Mouse (Mus musculus): ENCODE measurements around the gene Ifngr1. TPM values are rescaled to one million over a fixed set of nuclear protein-coding genes. Genes with fewer than 3 reads are reported as not detected.
"Not testable (repeated sequence)": the region's sequence is repeated elsewhere in the genome, so short reads cannot be mapped to it uniquely, and the experiment has no call there.

The Ifngr1 gene
- total RNA-seq, 2 experiments from 2014 or later = 19.5 to 20.6 TPM

DNA sequence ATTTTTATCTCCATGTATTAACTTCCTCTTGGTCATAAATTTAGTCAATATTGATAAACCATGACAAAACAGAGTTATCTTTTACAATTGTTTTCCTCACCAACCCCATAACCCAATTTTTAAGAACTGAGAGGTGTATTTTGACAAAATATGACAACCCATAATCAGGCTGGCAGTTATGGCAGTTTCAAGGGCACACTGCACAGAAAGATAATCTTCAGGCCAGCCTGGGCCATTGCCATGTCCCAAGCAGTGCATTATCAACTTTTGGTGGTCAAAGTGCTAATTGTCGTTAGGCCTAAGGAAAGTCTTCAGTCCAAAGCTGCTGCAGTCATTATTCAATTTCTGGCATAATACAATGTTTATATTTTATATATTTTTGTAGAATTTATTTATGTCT lies 6.9 kb upstream of the Ifngr1 start:
- intact Hi-C loops (cut with DNase I) = no loop called here
- no peak for DNase-seq (ENCODE audit: low spot score in 2 of 2)

GRCm38 (mm10) chr10:19585860-19586259 lies 5.9 kb upstream of the Ifngr1 start:
- DNase-seq (ENCODE audit: low spot score in 2 of 2) = no peak
- intact Hi-C loops (cut with DNase I) = no loop called here

DNA sequence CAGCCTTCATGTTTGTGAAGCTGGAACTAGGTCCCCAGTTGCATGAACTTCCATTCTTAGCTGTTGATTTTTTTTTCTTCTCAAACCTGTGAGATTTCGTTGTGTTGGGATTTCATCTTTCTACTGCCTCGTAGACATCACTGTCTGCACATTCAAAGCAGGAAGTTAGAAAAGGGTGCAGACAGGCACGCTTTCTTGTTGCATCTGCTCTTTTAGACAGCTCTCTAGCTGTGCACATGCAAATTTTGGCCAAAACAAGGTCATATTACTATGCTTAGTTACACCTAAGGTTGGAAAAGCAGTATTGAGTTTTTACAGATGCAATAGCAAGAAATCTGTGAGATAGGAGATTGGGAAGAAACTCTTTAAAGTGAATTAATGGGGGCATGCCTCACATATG lies 4.5 kb upstream of the Ifngr1 start:
- DNase-seq (ENCODE audit: low spot score in 2 of 2) = no peak
- intact Hi-C loops (cut with DNase I) = no loop called here

DNA sequence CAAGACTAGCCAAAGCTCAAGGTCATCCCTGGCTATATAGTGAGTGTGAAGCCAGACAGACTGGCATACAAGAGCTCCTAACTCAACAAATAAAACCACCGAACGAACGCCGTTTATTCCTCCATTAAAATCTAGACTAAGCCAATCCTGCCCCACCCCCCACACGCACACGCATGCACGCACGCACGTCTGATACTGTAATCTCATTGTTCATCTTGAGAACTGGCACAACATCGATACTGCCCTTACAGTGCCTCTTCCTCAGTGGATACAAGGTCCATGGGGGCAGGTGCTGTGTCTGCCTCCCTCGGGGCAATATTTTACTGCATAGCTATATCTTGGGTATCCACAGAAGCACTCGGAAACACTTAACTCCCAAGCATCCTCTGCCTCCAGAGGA lies 2.1 kb upstream of the Ifngr1 start:
- intact Hi-C loops (cut with DNase I) = no loop called here
- no peak for DNase-seq (ENCODE audit: low spot score in 2 of 2)

DNA sequence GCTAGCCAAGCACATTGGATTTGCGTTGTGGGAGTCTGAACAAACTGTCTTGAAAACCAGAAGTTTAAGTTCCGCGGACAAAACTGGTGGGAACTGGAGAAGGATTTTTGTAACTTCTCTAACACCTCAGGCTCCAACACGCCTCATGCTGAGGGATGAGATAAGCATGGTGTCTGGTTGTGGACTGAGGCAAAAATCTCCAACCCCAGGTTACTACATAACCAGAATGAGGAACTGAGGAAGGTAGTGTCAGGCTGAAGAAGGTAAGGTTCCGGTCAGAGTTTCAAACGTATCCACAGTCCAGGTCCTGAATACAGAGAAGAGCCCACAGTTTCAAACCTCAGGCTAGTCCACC lies 486 bp upstream of the Ifngr1 start:
- no peak for DNase-seq (ENCODE audit: low spot score in 2 of 2)
- intact Hi-C loops (cut with DNase I) = no loop called here

DNA sequence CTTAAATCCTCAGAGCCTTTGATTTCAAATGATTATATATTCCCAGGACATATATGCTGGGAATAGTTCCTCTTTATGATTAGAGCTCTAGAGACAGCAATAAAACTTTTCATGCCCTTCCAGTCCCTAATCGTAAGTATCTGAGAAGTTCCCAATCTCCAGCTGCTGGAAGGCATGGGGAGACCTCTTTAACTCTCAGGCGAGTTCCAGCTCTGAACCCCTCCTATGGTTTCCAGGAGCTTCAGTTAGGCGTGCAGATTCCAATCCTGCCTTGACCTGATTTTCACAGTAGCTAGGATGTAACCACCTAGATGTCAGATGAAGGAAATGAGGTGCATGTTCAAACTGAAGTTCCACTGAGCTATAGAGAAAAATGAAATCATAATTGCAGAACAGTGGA lies 807 bp downstream of the Ifngr1 start:
- intact Hi-C loops (cut with DNase I) = no loop called here
- DNase-seq (ENCODE audit: low spot score in 2 of 2) = no peak

DNA sequence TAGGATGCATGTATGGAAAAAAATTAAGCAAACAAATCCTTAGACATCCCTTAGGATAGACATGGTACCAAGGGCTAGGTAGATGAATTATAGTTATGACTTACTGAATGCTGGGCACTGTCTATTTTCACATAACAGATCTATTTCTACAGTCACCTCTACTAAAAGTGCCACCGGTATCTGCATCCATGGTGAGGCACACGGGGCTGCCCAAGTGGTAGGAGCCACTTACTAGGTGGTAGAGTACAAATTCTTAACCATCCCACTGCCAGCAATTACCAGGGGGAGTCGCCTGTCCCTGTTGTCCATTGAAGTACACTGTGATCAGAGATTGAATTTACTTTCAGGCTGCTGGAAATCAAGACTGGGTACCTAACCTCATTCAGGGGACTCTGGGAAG lies 1.5 kb downstream of the Ifngr1 start:
- intact Hi-C loops (cut with DNase I) = no loop called here
- DNase-seq (ENCODE audit: low spot score in 2 of 2) = no peak

DNA sequence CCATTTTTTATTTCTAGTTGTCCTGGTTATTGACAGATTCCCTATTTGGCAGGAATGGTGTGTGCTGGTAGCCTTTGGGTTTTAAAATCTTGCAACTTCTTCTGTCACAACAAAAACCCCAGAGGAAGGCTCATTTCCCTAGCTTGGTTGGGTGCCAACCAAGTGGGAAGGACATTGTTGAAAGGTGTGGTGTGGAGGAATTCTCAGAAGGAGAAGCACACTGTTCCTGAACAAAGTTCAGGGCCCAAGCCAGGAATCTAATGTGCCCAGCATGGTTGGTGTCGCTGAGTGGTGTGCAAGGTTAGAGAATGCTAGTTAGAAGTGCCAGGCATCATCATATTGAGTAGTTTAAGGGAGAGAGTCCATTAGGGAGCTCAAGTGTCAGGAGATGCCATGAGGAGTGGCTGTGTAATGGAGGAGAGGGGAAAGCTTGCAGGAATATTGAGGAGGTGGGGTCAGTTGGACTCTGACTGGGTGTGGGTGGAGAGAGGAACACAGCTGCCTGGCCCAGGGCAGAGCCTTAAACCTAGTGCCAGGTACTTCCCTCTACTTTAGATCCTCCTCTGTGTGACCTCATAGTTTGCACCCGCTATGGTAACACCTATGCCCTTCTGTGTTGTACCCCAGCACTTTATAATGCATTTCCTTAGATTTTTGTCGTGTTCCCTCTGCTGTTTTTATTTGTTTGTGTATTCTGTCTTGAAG lies 2.6 kb downstream of the Ifngr1 start:
- no peak for DNase-seq (ENCODE audit: low spot score in 2 of 2)
- intact Hi-C loops (cut with DNase I) = no loop called here

DNA sequence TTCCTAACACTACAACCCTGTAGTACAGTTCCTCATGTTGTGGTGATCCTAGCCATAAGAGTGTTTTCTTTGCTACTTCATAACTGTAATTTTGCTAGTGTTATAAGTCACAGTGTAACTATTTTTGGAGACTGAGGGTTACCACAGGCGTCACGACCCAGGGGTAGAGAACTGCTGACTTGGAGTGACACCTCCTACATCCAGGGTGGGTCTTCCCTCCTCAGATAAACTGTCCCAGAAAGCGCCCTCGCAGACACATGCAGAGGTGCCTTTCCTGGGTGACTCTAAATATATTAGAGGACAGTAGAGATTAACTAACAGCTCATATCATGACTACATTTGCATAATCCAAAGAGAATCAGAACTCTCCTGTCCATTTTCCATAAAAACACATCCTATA lies 5.1 kb downstream of the Ifngr1 start:
- intact Hi-C loops (cut with DNase I) = no loop called here
- no peak for DNase-seq (ENCODE audit: low spot score in 2 of 2)

DNA sequence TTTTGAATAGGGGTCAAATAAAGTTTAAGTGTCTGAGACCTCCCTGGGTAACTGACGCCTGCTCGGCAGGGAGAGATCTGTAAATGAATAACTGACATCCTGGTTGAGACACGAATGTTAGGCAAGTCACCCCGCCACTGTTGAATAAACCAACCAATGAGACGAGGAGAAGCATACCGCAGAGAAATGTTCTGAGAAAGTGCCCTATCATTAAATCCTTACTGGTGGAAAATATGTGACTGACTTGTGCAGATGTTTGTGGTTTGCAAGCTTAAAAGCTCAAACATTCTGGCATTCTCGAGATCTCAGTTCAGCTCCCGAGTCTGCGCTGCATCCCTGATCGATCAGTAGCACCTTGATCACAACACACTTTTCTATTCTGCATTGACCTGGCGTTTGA lies 6.3 kb downstream of the Ifngr1 start:
- DNase-seq (ENCODE audit: low spot score in 2 of 2) = no peak
- intact Hi-C loops (cut with DNase I) = no loop called here

- no peak for DNase-seq (ENCODE audit: low spot score in 2 of 2)
- intact Hi-C loops (cut with DNase I) = no loop called here
Measured at GRCm38 (mm10) chr10:19599331-19600092, 7.8 kb downstream of the Ifngr1 start.

DNA sequence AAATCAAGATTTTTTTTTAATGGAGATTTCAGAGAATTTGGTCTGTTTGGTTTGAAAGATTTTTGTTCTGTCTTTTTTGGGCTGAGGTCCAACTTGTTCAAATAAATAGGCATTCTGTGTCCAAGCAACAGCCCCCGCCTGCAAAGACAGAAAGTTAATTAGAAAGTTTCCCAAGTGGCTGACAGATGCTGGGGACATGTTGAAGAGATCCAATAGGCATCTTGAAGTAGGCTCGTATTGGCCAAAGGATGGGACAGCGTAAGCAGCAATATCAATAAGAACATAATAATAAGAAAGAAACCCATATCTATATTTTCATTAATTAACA lies 8.3 kb downstream of the Ifngr1 start:
- intact Hi-C loops (cut with DNase I) = no loop called here
- DNase-seq (ENCODE audit: low spot score in 2 of 2) = no peak

DNA sequence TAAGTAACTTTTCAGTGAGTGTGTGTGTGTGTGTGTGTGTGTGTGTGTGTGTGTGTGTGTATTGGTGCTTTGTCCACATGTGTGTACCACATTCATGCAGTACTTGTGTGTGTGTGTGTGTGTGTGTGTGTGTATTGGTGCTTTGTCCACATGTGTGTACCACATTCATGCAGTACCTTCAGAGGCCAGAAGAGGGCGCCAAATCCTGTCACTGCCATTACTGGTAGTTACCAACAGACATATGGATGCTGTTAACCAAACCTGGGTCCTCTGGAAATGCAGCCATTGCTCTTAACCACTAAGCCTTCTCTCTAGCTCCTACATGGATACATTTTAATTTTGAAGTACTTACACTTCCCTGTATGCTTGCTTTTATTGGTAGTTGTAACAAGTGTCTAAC lies 9.8 kb downstream of the Ifngr1 start:
- DNase-seq (ENCODE audit: low spot score in 2 of 2); intact Hi-C loops (cut with DNase I): not testable (repeated sequence)

DNA sequence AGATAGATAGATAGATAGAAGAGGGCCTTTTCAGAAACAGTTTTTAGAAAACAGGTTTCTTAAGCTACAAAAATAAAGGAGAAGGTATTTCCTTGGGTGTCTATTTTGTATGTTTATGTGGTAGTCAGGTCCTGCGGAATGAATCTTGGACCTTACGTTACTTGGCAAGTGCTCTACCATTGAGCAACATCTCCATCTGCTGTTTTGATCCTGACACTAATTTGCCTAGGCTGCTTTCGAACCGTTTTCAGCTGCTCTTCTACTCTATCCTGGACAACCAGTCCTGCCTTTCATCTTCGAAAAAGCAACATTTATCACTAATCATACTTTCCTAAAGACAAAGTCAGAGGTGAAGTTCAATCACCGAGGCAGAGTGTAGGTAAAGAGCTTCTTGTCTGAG lies 11.5 kb downstream of the Ifngr1 start:
- no peak for DNase-seq (ENCODE audit: low spot score in 2 of 2)
- intact Hi-C loops (cut with DNase I) = no loop called here

- no peak for DNase-seq (ENCODE audit: low spot score in 2 of 2)
- intact Hi-C loops (cut with DNase I) = no loop called here
Measured at GRCm38 (mm10) chr10:19609125-19609524, 17.4 kb downstream of the Ifngr1 start.

GRCm38 (mm10) chr10:19611616-19612015 lies 19.9 kb downstream of the Ifngr1 start:
- intact Hi-C loops (cut with DNase I) = no loop called here

GRCm38 (mm10) chr10:19613111-19613753 lies 21.5 kb downstream of the Ifngr1 start:
- intact Hi-C loops (cut with DNase I) = no loop called here
- no peak for DNase-seq (ENCODE audit: low spot score in 2 of 2)

More at GRCm38 (mm10) chr10:19611616-19612015, 19.9 kb downstream of the Ifngr1 start:
- no peak for DNase-seq (ENCODE audit: low spot score in 2 of 2)

GRCm38 (mm10) chr10:19619736-19620135 lies 28.0 kb downstream of the Ifngr1 start:
- no peak for DNase-seq (ENCODE audit: low spot score in 2 of 2)
- intact Hi-C loops (cut with DNase I) = no loop called here

DNA sequence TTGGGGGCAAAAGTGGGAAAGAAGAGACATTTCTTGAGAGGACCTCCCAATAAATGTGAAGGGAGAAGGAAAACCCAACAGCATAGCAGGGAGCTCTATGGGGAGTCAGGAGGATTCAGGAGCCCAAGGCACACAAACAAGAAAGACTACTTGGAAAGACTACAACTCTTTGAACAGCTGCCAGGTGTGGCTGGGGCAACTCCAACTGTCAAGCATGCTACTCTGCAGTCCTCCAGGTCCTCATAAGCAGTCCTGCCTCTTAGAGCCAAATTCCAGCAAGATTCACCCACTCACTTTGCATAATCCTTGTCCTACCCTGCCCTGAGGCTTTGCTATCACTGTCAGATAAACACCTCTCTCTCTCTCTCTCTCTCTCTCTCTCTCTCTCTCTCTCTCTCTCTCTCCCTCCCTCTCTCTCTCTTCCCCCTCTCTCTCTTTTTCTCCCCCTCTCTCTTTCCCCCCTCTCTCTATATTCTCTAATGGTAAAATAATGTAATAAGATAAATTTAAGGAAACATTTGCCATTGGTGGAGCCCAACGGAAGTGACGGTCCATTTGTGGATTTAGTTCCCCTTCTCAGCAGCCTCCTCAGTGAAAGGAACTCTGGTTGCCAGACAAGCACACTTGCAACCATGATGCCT lies 29.8 kb downstream of the Ifngr1 start, which contains the start of gene Il22ra2:
Gene Il22ra2, plus strand, starts transcription at position 591 of the 641 bp plus-strand sequence.
- intact Hi-C loops (cut with DNase I) = no loop called here
- DNase-seq (ENCODE audit: low spot score in 2 of 2) = no peak

DNA sequence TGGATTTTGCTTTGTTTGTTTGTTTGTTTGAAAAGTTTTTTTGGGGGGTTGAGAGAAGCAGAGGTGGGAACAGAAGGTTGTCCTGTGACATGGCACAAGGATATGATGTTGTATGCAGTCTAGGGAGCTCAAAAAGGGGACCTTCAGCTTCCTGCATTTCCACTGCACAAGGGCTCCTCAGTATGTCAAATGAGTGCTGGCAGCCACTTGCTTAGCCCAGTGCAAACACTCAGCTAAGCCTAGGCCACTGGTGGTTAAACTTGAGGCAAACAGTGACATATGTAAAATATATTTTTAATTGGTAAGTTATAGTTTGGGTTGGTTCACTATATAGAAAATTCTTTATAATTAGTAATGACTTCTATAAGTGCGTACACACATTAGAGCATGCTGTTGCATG lies 32.9 kb downstream of the Ifngr1 start:
- DNase-seq (ENCODE audit: low spot score in 2 of 2) = no peak
- intact Hi-C loops (cut with DNase I) = no loop called here

DNA sequence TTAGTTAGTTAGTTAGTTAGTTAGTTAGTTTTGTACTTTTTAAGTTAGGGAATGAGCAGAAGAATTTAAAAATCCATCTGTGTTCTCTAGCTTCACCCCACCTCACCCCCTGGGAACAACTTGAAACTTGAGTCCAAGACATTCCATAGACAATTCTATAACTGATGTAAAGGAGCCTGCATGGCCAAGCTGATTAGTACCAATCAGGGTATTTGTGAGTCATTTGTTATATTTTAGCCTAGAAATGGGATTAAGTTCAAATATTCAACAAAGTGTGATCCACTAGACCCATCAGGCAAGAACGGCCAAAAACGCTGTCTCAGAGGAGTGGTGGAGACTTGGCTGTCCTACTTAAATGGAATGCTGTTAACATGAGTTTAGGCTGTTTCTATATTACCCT lies 35.6 kb downstream of the Ifngr1 start:
- intact Hi-C loops (cut with DNase I) = no loop called here
- no peak for DNase-seq (ENCODE audit: low spot score in 2 of 2)
